Mouse (Mus musculus): ENCODE results near the gene Nos1ap. TPM values are rescaled to one million over a fixed set of nuclear protein-coding genes. Genes with fewer than 3 reads are reported as not detected.

The Nos1ap gene
- polyA plus RNA-seq, 1 experiment from 2014 or later = 26.9 TPM

GRCm38 (mm10) chr1:170416967-170417366 is 172.7 kb downstream of the Nos1ap start:
- H3K27ac ChIP-seq (ENCODE audit: low read length) = no peak overlapping the region
- H3K36me3 ChIP-seq (ENCODE audit: control insufficient read depth, insufficient read depth) = no peaks in the 10 kb centered on the region
- H3K9me3 ChIP-seq (ENCODE audit: control insufficient read depth, low read length) = no peaks in the 10 kb centered on the region
- H3K4me1 ChIP-seq (replicated peaks; ENCODE audit: control insufficient read depth, insufficient read depth, low read length) = no peaks in the 10 kb centered on the region
- no peak overlapping the region for H3K9ac ChIP-seq (replicated peaks; ENCODE audit: low read depth, low read length)
- H3K4me2 ChIP-seq (ENCODE audit: low read length) = no peak overlapping the region
- H3K4me3 ChIP-seq (replicated peaks; ENCODE audit: low read length) = no peak overlapping the region
- H3K27me3 ChIP-seq (replicated peaks; ENCODE audit: control insufficient read depth, insufficient read depth, low read length) = no peaks in the 10 kb centered on the region
- 60% methylated on average over 2 of the region's 2 CpGs for WGBS
- no peak for ATAC-seq

GRCm38 (mm10) chr1:170416206-170416605 is 173.5 kb downstream of the Nos1ap start:
- 40% methylated on average over 6 of the region's 6 CpGs for WGBS
- no peak overlapping the region for H3K9ac ChIP-seq (replicated peaks; ENCODE audit: low read depth, low read length)
- no peaks in the 10 kb centered on the region for H3K4me1 ChIP-seq (replicated peaks; ENCODE audit: control insufficient read depth, insufficient read depth, low read length)
- no peaks in the 10 kb centered on the region for H3K9me3 ChIP-seq (ENCODE audit: control insufficient read depth, low read length)
- no peak overlapping the region for H3K4me3 ChIP-seq (replicated peaks; ENCODE audit: low read length)
- H3K27me3 ChIP-seq (replicated peaks; ENCODE audit: control insufficient read depth, insufficient read depth, low read length) = no peaks in the 10 kb centered on the region
- H3K4me2 ChIP-seq (ENCODE audit: low read length) = no peak overlapping the region
- no peaks in the 10 kb centered on the region for H3K36me3 ChIP-seq (ENCODE audit: control insufficient read depth, insufficient read depth)
- no peak overlapping the region for H3K27ac ChIP-seq (ENCODE audit: low read length)
- no peak for ATAC-seq

- 35% methylated on average over 3 of the region's 3 CpGs for WGBS
- H3K9me3 ChIP-seq (ENCODE audit: control insufficient read depth, low read length) = no peaks in the 10 kb centered on the region
- no peaks in the 10 kb centered on the region for H3K27me3 ChIP-seq (replicated peaks; ENCODE audit: control insufficient read depth, insufficient read depth, low read length)
- no peak overlapping the region for H3K9ac ChIP-seq (replicated peaks; ENCODE audit: low read depth, low read length)
- H3K27ac ChIP-seq (ENCODE audit: low read length) = no peak overlapping the region
- H3K4me3 ChIP-seq (replicated peaks; ENCODE audit: low read length) = no peak overlapping the region
- H3K4me1 ChIP-seq (replicated peaks; ENCODE audit: control insufficient read depth, insufficient read depth, low read length) = no peaks in the 10 kb centered on the region
- ATAC-seq = no peak
- H3K36me3 ChIP-seq (ENCODE audit: control insufficient read depth, insufficient read depth) = no peaks in the 10 kb centered on the region
- no peak overlapping the region for H3K4me2 ChIP-seq (ENCODE audit: low read length)
Measured at GRCm38 (mm10) chr1:170415395-170415794, 174.3 kb downstream of the Nos1ap start.

GRCm38 (mm10) chr1:170410402-170411191 is 179.1 kb downstream of the Nos1ap start:
- ATAC-seq = no peak
- H3K4me2 ChIP-seq (ENCODE audit: low read length) = no peak overlapping the region
- WGBS = 86% methylated on average over 8 of the region's 8 CpGs

GRCm38 (mm10) chr1:170409091-170409490 is 180.6 kb downstream of the Nos1ap start:
- Histone ChIP-seq H3K27me3 (replicated peaks; ENCODE audit: control insufficient read depth, insufficient read depth, low read length) (no peaks in the 10 kb centered on the region), H3K4me3 (replicated peaks; ENCODE audit: low read length) (no peak overlapping the region), H3K9me3 (ENCODE audit: control insufficient read depth, low read length) (no peaks in the 10 kb centered on the region), H3K36me3 (ENCODE audit: control insufficient read depth, insufficient read depth) (no peaks in the 10 kb centered on the region), H3K4me2 (ENCODE audit: low read length) (no peak overlapping the region), H3K27ac (ENCODE audit: low read length) (no peak overlapping the region), H3K9ac (replicated peaks; ENCODE audit: low read depth, low read length) (no peak overlapping the region), H3K4me1 (replicated peaks; ENCODE audit: control insufficient read depth, insufficient read depth, low read length) (peaks cover 3% of the 10 kb centered on the region; the same call in 1 of the 2 replicates)
- 10% methylated on average over 4 of the region's 4 CpGs for WGBS
- no peak for ATAC-seq

More at GRCm38 (mm10) chr1:170410402-170411191, 179.1 kb downstream of the Nos1ap start:
- H3K36me3 ChIP-seq (ENCODE audit: control insufficient read depth, insufficient read depth) = no peaks in the 10 kb centered on the region
- no peak overlapping the region for H3K9ac ChIP-seq (replicated peaks; ENCODE audit: low read depth, low read length)
- H3K4me1 ChIP-seq (replicated peaks; ENCODE audit: control insufficient read depth, insufficient read depth, low read length) = peaks cover 3% of the 10 kb centered on the region; the same call in 1 of the 2 replicates
- no peak overlapping the region for H3K4me3 ChIP-seq (replicated peaks; ENCODE audit: low read length)
- no peaks in the 10 kb centered on the region for H3K27me3 ChIP-seq (replicated peaks; ENCODE audit: control insufficient read depth, insufficient read depth, low read length)
- no peaks in the 10 kb centered on the region for H3K9me3 ChIP-seq (ENCODE audit: control insufficient read depth, low read length)
- no peak overlapping the region for H3K27ac ChIP-seq (ENCODE audit: low read length)

- no peak for ATAC-seq
- no peaks in the 10 kb centered on the region for H3K9me3 ChIP-seq (ENCODE audit: control insufficient read depth, low read length)
- H3K36me3 ChIP-seq (ENCODE audit: control insufficient read depth, insufficient read depth) = no peaks in the 10 kb centered on the region
- no peaks in the 10 kb centered on the region for H3K27me3 ChIP-seq (replicated peaks; ENCODE audit: control insufficient read depth, insufficient read depth, low read length)
- H3K27ac ChIP-seq (ENCODE audit: low read length) = no peak overlapping the region
- H3K9ac ChIP-seq (replicated peaks; ENCODE audit: low read depth, low read length) = no peak overlapping the region
- WGBS = 85% methylated on average over 8 of the region's 8 CpGs
- peaks cover 3% of the 10 kb centered on the region; the same call in 1 of the 2 replicates for H3K4me1 ChIP-seq (replicated peaks; ENCODE audit: control insufficient read depth, insufficient read depth, low read length)
- H3K4me3 ChIP-seq (replicated peaks; ENCODE audit: low read length) = no peak overlapping the region
- no peak overlapping the region for H3K4me2 ChIP-seq (ENCODE audit: low read length)
Measured at GRCm38 (mm10) chr1:170406921-170407320, 182.7 kb downstream of the Nos1ap start.

GRCm38 (mm10) chr1:170405152-170405551 is 184.5 kb downstream of the Nos1ap start:
- Histone ChIP-seq H3K9ac (replicated peaks; ENCODE audit: low read depth, low read length) (no peak overlapping the region), H3K4me2 (ENCODE audit: low read length) (no peak overlapping the region), H3K9me3 (ENCODE audit: control insufficient read depth, low read length) (no peaks in the 10 kb centered on the region), H3K27me3 (replicated peaks; ENCODE audit: control insufficient read depth, insufficient read depth, low read length) (no peaks in the 10 kb centered on the region), H3K4me1 (replicated peaks; ENCODE audit: control insufficient read depth, insufficient read depth, low read length) (peaks cover 3% of the 10 kb centered on the region; the same call in 1 of the 2 replicates), H3K4me3 (replicated peaks; ENCODE audit: low read length) (no peak overlapping the region), H3K36me3 (ENCODE audit: control insufficient read depth, insufficient read depth) (no peaks in the 10 kb centered on the region), H3K27ac (ENCODE audit: low read length) (no peak overlapping the region)
- WGBS = 78% methylated on average over 2 of the region's 2 CpGs
- ATAC-seq = no peak

- WGBS = 72% methylated on average over 4 of the region's 4 CpGs
Measured at GRCm38 (mm10) chr1:170402682-170403081, 187.0 kb downstream of the Nos1ap start.

GRCm38 (mm10) chr1:170398866-170399265 is 190.8 kb downstream of the Nos1ap start:
- H3K4me2 ChIP-seq (ENCODE audit: low read length) = no peak overlapping the region
- WGBS = 96% methylated on average over 4 of the region's 4 CpGs
- H3K27me3 ChIP-seq (replicated peaks; ENCODE audit: control insufficient read depth, insufficient read depth, low read length) = no peaks in the 10 kb centered on the region
- no peaks in the 10 kb centered on the region for H3K9me3 ChIP-seq (ENCODE audit: control insufficient read depth, low read length)
- no peaks in the 10 kb centered on the region for H3K36me3 ChIP-seq (ENCODE audit: control insufficient read depth, insufficient read depth)
- no peak overlapping the region for H3K27ac ChIP-seq (ENCODE audit: low read length)
- no peak overlapping the region for H3K4me3 ChIP-seq (replicated peaks; ENCODE audit: low read length)
- no peak for ATAC-seq
- no peak overlapping the region for H3K9ac ChIP-seq (replicated peaks; ENCODE audit: low read depth, low read length)
- no peaks in the 10 kb centered on the region for H3K4me1 ChIP-seq (replicated peaks; ENCODE audit: control insufficient read depth, insufficient read depth, low read length)

More at GRCm38 (mm10) chr1:170402682-170403081, 187.0 kb downstream of the Nos1ap start:
- Histone ChIP-seq H3K4me1 (replicated peaks; ENCODE audit: control insufficient read depth, insufficient read depth, low read length) (no peaks in the 10 kb centered on the region), H3K4me3 (replicated peaks; ENCODE audit: low read length) (no peak overlapping the region), H3K27me3 (replicated peaks; ENCODE audit: control insufficient read depth, insufficient read depth, low read length) (no peaks in the 10 kb centered on the region), H3K9me3 (ENCODE audit: control insufficient read depth, low read length) (no peaks in the 10 kb centered on the region), H3K27ac (ENCODE audit: low read length) (no peak overlapping the region), H3K4me2 (ENCODE audit: low read length) (no peak overlapping the region), H3K9ac (replicated peaks; ENCODE audit: low read depth, low read length) (no peak overlapping the region), H3K36me3 (ENCODE audit: control insufficient read depth, insufficient read depth) (no peaks in the 10 kb centered on the region)
- no peak for ATAC-seq

Data from forebrain, embryonic 16.5 days (tissue).